Mouse (Mus musculus): ENCODE data around the gene Tnfrsf13c. TPM values are rescaled to one million over a fixed set of nuclear protein-coding genes. Genes with fewer than 3 reads are reported as not detected.

Gene Tnfrsf13c
- total RNA-seq, 2 experiments from 2014 or later, result not detected

DNA sequence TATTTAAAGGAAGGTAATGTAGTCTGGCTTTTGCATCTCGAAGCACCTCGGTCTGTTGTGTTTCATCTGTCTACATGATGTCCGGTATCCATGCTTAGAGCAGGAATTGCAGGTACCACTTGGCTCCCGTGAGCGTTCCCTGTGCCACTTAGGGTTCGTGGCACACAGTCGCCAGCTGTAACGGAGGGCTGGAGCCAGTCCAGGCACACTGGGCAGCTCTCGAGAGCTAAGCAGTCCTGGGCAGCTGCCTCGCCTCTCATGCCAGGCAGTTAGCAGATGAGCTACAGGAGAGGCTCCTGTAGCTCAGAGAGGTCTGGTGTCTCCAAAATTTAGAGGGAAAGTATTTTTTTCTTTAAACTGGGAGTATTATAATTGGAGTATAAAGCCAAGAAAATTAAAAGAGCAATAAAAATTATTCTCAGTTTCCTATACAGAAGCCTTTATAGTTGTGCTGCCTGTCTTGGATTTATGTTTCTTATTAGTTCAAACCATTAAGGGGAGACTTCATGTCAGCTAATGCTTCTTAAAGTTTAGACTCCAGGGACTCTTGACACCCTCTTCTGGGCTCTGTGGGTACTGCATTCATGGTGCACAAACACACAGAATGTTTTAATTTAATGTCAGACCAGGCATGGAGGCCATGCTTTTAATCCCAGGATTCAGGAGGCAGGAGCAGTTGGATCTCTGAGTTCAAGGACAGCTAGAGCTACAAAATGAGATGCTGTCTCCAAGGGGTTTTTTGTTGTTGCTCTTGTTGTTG lies 35.5 kb downstream of the Tnfrsf13c start:
- intact Hi-C loops (cut with DNase I; ENCODE audit: low total_unique reads), result no loop called here
- peak; percentile 80 for DNase-seq

DNA sequence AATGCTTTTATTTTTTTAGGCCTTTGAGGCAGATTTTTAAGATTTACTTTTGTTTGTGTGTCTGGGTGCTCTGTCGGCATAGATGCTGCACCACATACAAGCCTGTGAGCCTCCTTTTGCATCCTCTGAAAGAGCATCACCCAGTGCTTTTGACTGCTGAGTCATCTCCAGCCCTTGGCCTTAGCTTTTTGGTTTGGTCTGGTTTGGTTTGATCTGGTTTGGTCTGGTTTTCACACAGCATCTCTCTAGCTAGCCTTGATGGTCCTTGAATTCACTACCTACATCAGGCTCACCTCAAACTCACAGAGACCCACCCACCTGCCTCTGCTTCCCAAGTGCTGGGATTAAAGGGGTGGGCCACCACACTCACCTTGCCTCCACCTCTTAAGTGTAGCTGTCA lies 36.2 kb downstream of the Tnfrsf13c start:
- intact Hi-C loops (cut with DNase I; ENCODE audit: low total_unique reads), result no loop called here
- no peak for DNase-seq

DNA sequence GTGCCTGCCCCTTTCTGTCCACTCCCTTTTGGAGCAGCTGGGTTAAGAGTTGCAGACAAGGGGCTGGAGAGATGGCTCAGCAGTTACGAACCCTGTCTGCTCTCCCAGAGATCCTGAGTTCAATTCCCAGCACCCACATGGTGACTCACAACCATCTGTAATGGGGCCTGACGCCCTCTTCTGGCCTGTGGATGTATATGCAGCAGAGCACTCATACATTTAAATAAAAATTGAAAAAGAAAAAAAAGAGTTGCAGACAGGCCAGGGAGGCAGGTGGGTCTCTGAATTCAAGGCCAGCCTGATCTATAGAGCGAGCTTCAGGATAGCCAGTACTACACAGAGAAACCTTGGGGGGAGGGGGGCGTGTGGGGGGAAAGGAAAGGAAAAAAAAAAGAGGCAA lies 36.8 kb downstream of the Tnfrsf13c start:
- DNase-seq, result no peak
- intact Hi-C loops (cut with DNase I; ENCODE audit: low total_unique reads), result no loop called here

DNA sequence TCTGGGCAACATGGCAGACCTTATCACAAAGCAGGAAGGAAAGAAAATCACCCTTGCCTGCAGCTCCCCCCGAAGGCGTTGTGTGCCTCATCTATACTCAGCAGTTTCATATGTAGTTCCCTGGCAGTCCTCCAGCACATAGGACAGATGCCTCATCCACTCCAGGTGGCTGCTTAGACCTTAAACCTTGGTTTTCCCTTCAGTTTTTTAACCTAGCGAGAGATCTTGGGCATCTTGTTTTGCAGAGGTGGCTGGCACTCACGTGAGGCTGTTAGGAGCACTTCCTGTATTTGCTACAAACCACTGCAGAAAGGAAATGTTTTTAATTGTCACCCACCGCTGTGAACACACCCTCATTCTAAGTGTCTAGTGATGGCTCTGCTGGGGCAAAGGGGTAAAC lies 37.2 kb downstream of the Tnfrsf13c start:
- no peak for DNase-seq
- intact Hi-C loops (cut with DNase I; ENCODE audit: low total_unique reads), result no loop called here

DNA sequence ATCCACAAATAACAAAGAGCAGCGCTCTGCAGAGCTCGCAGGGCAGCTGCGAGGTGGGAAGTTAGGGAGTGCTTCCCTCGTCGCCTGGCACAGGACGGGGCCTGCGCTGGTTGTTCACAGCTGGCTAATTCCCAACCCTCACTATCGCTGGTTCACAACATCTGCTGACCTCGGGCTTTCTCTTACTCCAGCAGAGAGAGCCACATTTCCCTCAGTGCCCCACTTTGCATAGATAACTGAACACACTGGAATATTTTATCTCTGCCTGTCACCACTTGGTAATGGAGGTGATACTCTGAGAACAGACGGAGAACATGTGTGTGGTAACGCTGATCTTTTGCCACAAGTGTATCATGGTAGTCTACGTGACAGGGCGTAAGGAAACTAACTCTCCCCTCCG lies 38.0 kb downstream of the Tnfrsf13c start:
- intact Hi-C loops (cut with DNase I; ENCODE audit: low total_unique reads), result no loop called here
- no peak for DNase-seq

DNA sequence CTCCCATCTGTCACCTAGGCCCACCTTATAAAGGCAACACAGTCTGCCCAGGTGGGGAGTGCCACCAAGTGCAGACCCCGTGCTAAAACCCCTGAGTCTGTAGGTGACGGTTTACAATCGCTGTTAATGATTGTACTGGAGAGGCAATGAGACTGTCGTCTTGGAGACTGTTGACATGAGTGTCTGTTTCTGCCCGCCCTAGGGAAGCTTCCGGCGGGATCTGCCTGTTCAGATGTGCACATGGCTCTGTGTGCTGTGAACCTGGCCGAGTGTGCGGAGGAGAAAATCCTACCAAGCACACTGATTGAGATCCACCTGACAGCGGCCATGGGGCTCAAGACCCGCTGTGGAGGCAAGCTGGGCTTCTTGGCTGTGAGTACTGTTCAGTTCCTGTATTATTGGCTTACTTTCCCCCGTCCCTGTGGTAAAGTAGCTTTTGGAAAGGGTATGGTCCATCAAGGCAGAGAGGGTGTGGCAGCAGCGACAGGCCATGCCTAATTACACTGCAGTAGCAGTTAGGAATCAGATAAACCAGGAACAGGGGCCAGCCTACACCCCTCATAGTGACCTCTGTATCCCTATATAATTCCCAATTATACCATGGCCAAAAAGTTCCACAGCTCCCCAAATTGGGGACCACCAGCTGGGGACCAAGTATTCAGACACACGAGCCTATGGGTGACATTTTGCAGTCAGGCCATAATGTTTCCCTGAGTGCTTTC lies 38.9 kb downstream of the Tnfrsf13c start:
- intact Hi-C loops (cut with DNase I; ENCODE audit: low total_unique reads), result no loop called here
- no peak for DNase-seq

DNA sequence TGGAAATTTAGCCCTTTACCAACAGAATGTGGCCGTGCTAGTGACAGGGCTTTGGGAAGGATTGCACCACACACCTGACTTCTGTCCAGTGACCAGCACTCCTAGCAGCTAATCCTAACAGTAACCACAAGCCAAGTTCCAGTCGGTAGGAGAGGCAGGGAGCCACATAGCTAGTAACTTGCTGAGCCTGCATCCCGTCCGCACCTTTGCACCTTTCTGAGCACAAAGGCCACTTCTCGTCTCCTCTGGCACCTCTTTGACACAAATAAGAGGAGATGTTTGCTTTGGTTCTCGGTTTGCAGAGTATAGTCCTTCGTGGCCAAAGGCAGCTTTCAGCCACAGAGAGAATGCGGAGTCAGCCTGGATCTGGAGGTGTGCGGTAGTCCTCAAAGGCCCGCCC lies 39.5 kb downstream of the Tnfrsf13c start:
- DNase-seq, result no peak
- intact Hi-C loops (cut with DNase I; ENCODE audit: low total_unique reads), result no loop called here

DNA sequence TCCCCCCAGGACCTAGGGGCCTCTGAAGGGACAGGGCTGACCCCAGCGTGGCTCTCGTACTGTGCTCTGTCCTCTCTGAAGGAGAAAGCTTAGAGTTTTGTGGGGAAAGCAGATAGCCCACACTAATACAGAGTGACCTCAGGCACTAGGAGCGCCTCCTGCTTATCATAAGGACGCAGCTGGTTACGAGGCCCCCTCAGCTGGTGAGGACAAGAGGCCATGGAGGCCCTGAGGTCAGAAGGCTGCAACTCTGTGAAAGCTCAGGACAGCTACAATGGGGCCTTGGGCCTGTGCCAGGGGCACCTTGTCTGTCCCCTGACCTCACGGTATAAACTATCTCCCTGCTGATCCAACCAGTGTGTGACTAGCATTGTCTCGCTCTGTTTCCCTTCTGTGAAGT lies 40.0 kb downstream of the Tnfrsf13c start:
- intact Hi-C loops (cut with DNase I; ENCODE audit: low total_unique reads), result no loop called here
- DNase-seq, result no peak

DNA sequence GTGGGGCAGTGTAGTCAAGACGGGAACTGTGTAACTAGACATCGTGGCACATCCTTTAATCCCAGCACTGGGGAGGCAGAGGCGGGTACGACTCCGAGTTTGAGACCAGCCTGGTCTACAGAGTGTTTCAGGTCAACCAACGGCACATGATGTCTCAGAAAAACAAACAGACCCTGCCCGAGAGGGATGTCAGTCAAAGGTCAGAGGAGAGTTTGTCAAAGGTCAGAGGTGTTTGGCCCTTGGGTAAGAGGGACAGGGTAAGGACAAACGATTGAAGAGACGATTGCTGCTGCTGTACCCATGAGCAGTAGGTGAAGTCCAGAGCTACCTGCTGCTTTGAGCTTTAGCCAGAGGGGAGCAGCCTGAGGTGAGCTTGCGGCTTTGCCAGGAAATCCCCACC lies 40.6 kb downstream of the Tnfrsf13c start:
- DNase-seq, result no peak
- intact Hi-C loops (cut with DNase I; ENCODE audit: low total_unique reads), result no loop called here

DNA sequence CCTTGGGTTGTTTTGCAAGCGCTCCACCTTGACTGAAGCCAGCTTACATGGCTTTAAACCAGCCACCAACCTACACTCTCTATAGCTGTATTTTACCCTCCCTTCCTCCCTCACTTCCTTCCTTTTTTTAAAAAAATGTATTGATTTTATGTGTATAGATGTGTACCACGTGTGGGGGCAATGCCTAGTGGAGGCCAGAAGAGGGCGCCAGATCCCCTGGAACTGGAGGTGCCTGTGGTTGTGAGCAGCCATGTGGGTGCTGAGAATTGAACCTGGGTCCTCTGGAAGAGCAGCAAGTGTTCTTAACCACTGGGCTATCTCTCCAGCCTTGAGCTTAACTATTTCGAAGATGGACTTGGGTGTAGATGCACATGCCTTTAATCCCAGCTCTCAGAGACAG lies 41.9 kb downstream of the Tnfrsf13c start:
- intact Hi-C loops (cut with DNase I; ENCODE audit: low total_unique reads), result no loop called here
- no peak for DNase-seq

DNA sequence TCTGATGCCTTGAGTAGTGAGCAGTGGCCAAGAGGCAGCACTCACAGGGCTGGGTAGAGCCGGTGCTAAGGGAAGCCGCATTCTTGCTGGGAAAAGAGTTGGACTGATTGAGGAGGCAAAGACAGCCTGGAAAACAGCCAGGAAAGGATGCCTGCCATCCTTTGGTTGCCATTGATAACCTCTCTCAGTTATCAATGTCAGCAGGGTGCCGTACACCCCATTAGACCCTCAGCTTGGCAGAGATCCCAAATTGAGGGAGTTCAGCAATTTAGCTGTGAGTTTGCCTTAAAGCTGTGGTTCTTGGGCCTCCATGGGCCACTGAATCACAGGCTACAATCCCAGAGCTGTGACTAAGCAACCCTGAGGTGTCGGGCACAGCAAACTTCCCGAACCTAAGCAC lies 43.0 kb downstream of the Tnfrsf13c start:
- intact Hi-C loops (cut with DNase I; ENCODE audit: low total_unique reads), result no loop called here
- DNase-seq, result no peak

DNA sequence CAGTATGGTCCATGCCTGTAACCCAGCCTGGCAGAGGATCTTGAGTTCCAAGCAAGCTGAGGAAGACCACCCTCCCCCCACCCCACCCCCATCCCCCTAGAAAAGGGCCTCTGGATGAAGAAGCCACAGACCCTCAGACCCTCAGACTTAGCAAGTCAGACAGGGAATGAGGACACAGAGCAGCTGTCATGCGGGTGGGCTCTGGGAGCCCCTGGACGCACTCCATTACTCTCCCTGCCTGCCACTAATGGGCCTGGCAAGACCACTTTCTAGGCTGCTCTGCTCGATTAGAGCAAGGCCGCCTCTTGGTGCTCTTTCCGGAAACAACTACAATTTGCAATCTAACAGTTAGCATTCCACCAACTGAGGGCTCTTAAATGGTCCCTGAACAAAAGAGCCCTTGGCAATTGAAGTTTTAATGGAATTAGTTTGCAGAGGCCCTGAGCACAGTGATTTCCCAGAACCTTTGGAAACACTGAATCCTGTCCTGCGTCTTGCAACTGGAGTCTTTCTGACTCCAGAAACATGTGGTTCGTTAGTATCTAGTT lies 46.4 kb downstream of the Tnfrsf13c start:
- intact Hi-C loops (cut with DNase I; ENCODE audit: low total_unique reads), result no loop called here
- DNase-seq, result no peak

DNA sequence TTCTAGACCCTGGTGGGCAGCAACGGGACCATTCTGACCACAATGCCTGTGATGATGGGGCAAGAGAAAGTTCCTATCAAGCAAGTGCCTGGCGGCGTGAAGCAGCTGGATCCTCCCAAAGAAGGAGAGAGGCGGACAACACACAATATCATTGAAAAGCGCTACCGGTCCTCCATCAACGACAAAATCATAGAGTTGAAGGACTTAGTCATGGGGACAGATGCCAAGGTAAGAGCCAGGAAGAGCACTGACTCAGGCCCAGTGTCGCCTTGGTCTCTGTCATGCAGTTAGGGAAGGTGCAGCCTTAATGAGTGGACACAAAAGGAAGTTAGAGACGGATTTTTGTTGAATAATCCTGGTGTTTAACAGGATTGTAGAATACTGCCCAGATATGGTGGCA lies 49.1 kb downstream of the Tnfrsf13c start:
- no peak for DNase-seq
- intact Hi-C loops (cut with DNase I; ENCODE audit: low total_unique reads), result no loop called here

DNA sequence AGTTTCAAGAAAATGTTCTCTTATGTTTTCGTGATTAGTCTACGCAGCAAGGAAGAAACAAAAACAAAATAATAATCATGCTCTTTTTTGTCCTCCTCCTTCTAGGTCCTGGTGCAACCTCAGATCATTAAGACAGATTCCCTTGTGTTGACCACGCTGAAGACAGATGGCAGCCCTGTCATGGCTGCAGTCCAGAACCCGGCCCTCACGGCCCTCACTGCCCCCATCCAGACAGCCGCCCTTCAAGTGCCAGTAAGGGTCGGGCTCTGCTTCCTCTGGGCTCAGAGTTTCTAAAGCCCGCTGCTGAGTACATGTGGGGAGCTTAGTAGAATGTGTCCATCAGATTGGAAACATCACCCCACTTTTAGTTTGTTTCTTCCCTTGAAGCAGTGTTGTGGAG lies 51.5 kb downstream of the Tnfrsf13c start:
- intact Hi-C loops (cut with DNase I; ENCODE audit: low total_unique reads), result no loop called here
- DNase-seq, result no peak

Small RNA genes within 50 kb of the gene (microRNA-seq; reads per million reads assigned to microRNA genes)
- gene Mir33, result 5.5 to 8.6 reads per million in 2 experiments

Other genes starting within 250 kb of the Tnfrsf13c start
- gene 1700029P11Rik, start 243.8 kb downstream of the Tnfrsf13c start, total RNA-seq (2021), result not detected
- 10 to 100 TPM; 22.0 to 26.6 TPM for gene Xrcc6, start 236.5 kb downstream of the Tnfrsf13c start, total RNA-seq (2021)
- gene Desi1, start 190.5 kb downstream of the Tnfrsf13c start, total RNA-seq (2021), result 10 to 100 TPM; 18.8 to 23.9 TPM
- 10 to 100 TPM; 40.3 to 46.7 TPM for gene Snu13, start 176.8 kb downstream of the Tnfrsf13c start, total RNA-seq (2021)
- not detected for gene 4930407I10Rik, start 165.2 kb downstream of the Tnfrsf13c start, total RNA-seq (2021)
- gene Mei1, start 154.4 kb downstream of the Tnfrsf13c start, total RNA-seq (2021), result under 1 TPM; 0.13 to 0.33 TPM
- 10 to 100 TPM; 18.5 to 18.7 TPM for gene Ccdc134, start 96.4 kb downstream of the Tnfrsf13c start, total RNA-seq (2021)
- 10 to 100 TPM; 13.7 to 22.9 TPM for gene Srebf2, start 77.2 kb downstream of the Tnfrsf13c start, total RNA-seq (2021)
- under 1 TPM in 1 of 2 experiments, not detected in 1; 0.08 TPM for gene Shisa8, start 11.6 kb downstream of the Tnfrsf13c start, total RNA-seq (2021)
- gene Cenpm, start 20.4 kb upstream of the Tnfrsf13c start, total RNA-seq (2021), result 1 to 10 TPM; 1.8 to 2.6 TPM
- not detected for gene 1500009C09Rik, start 28.0 kb upstream of the Tnfrsf13c start, total RNA-seq (2021)
- 1 to 10 TPM in 1 of 2 experiments, under 1 TPM in 1; 0.71 to 1.4 TPM for gene Sept3, start 50.5 kb upstream of the Tnfrsf13c start, total RNA-seq (2021)
- not detected for gene Wbp2nl, start 74.6 kb upstream of the Tnfrsf13c start, total RNA-seq (2021)
- gene Naga, start 114.6 kb upstream of the Tnfrsf13c start, total RNA-seq (2021), result 10 to 100 TPM; 19.3 to 20.4 TPM
- 1 to 10 TPM; 2.0 to 2.8 TPM for gene Pheta2, start 114.6 kb upstream of the Tnfrsf13c start, total RNA-seq (2021)
- 100 to 1,000 TPM; 141 to 147 TPM for gene Smdt1, start 114.6 kb upstream of the Tnfrsf13c start, total RNA-seq (2021)
- gene Ndufa6, start 130.0 kb upstream of the Tnfrsf13c start, total RNA-seq (2021), result 100 to 1,000 TPM; 417 to 454 TPM
- 10 to 100 TPM; 11.4 to 12.9 TPM for gene Cyp2d22, start 155.9 kb upstream of the Tnfrsf13c start, total RNA-seq (2021)
- gene Cyp2d11, start 169.7 kb upstream of the Tnfrsf13c start, total RNA-seq (2021), result under 1 TPM; 0.12 to 0.13 TPM
- gene Cyp2d10, start 182.8 kb upstream of the Tnfrsf13c start, total RNA-seq (2021), result not detected
- not detected for gene Cyp2d9, start 209.1 kb upstream of the Tnfrsf13c start, total RNA-seq (2021)

Measured in gastrocnemius, postnatal 14 days (tissue).